Mouse (Mus musculus) lung, adult 2 months (tissue): ENCODE results near the gene Dcaf1. TPM values are rescaled to one million over a fixed set of nuclear protein-coding genes. Genes with fewer than 3 reads are reported as not detected.

Source experiments
- DNase-seq: peaks from one replicate; pipeline ENCODE4 v3.0.0; 2022
- H3K4me1 ChIP-seq: fragments of 200-500 bp; 2 replicates; pipeline ENCODE4 v1.6.1; 2011; ENCODE audit warnings: low read length; ENCODE audit not compliant: control insufficient read depth, insufficient read depth
- H3K4me3 ChIP-seq: fragments of 200-500 bp; replicated peaks from 2 replicates; pipeline ENCODE3; 2011; ENCODE audit warnings: low read depth, mild to moderate bottlenecking, control low read depth, low read length; ENCODE audit errors: extremely low read depth
- CTCF ChIP-seq: fragments of 200-500 bp; IDR thresholded peaks from 2 replicates; pipeline ENCODE4 v1.5.1; 2011; ENCODE audit warnings: mild to moderate bottlenecking, low read length, control low read depth; ENCODE audit not compliant: insufficient read depth
- POLR2A ChIP-seq: fragments of 200-500 bp; IDR thresholded peaks from 2 replicates; pipeline ENCODE4 v1.6.1; 2011; ENCODE audit warnings: low read depth, mild to moderate bottlenecking, control low read depth, low read length, borderline replicate concordance; ENCODE audit errors: extremely low read depth
- WGBS: fragments of 180-500 bp; shearing (Covaris S2); methylation state at CpG from one replicate; pipeline ENCODE4 v1.1.7; 2018; 5-methylcytosine and 5-hydroxymethylcytosine counted together
- polyA plus RNA-seq: library from polyadenylated mRNA; depleted of rRNA; stranded (reverse); fragments of >200 nt; gene quantifications from 2 replicates; pipeline ENCODE4 v1.2.3, GENCODE M21; 2012; rRNA removed

The Dcaf1 gene
- 9.3 and 13.5 TPM in 2 replicates for polyA plus RNA-seq

GRCm38 (mm10) chr9:106821618-106822380 is at the start of gene Dcaf1:
TSS of gene Dcaf1 (plus strand) at chr9:106821874.
- TF ChIP-seq POLR2A (peak; percentile 80; the same call in 1 of the 2 replicates), CTCF (no peak)
- WGBS: 1% methylated on average over 68 of the region's 71 CpGs
- Histone ChIP-seq H3K4me3 (peak within 1 kb of the TSS; percentile 75), H3K4me1 (peaks cover 3% of the 10 kb centered on the region; the same call in 1 of the 2 replicates)
- peak; percentile 81 for DNase-seq

- no peak for TF ChIP-seq POLR2A
- TF ChIP-seq CTCF: no peak
- Histone ChIP-seq H3K4me3 (no peak overlapping the region), H3K4me1 (no peaks in the 10 kb centered on the region; the same call in 1 of the 2 replicates)
- WGBS: 84% methylated on average over 1 of the region's 1 CpGs
- no peak for DNase-seq
Measured at GRCm38 (mm10) chr9:106776116-106776515, 45.6 kb upstream of the Dcaf1 start.

GRCm38 (mm10) chr9:106777423-106777822 is 44.3 kb upstream of the Dcaf1 start:
- DNase-seq: no peak
- H3K4me1 ChIP-seq: no peaks in the 10 kb centered on the region
- TF ChIP-seq CTCF (no peak), POLR2A (no peak)
- H3K4me3 ChIP-seq: no peak overlapping the region
- WGBS: 84% methylated on average over 3 of the region's 3 CpGs

- WGBS: 70% methylated on average over 4 of the region's 4 CpGs
- TF ChIP-seq CTCF (no peak), POLR2A (no peak)
- H3K4me3 ChIP-seq: no peak overlapping the region
Measured at GRCm38 (mm10) chr9:106778319-106778718, 43.4 kb upstream of the Dcaf1 start.

GRCm38 (mm10) chr9:106780086-106780485 is 41.6 kb upstream of the Dcaf1 start:
- WGBS: 89% methylated on average over 3 of the region's 3 CpGs
- no peaks in the 10 kb centered on the region for H3K4me1 ChIP-seq
- DNase-seq: no peak
- TF ChIP-seq POLR2A (no peak), CTCF (no peak)
- H3K4me3 ChIP-seq: no peak overlapping the region

More at GRCm38 (mm10) chr9:106778319-106778718, 43.4 kb upstream of the Dcaf1 start:
- no peaks in the 10 kb centered on the region for H3K4me1 ChIP-seq
- no peak for DNase-seq

GRCm38 (mm10) chr9:106783554-106783953 is 38.1 kb upstream of the Dcaf1 start:
- WGBS: 98% methylated on average over 2 of the region's 2 CpGs
- no peak for TF ChIP-seq POLR2A
- no peak for TF ChIP-seq CTCF
- DNase-seq: no peak
- Histone ChIP-seq H3K4me3 (no peak overlapping the region), H3K4me1 (no peaks in the 10 kb centered on the region)

GRCm38 (mm10) chr9:106785206-106785605 is 36.5 kb upstream of the Dcaf1 start:
- TF ChIP-seq CTCF: no peak
- no peak for TF ChIP-seq POLR2A
- Histone ChIP-seq H3K4me3 (no peak overlapping the region), H3K4me1 (peaks cover 5% of the 10 kb centered on the region; the same call in 1 of the 2 replicates)
- DNase-seq: no peak
- 54% methylated on average over 3 of the region's 3 CpGs for WGBS

GRCm38 (mm10) chr9:106787979-106788811 is 33.5 kb upstream of the Dcaf1 start:
- TF ChIP-seq POLR2A (no peak), CTCF (no peak)
- WGBS: 5% methylated on average over 23 of the region's 23 CpGs
- no peak for DNase-seq

GRCm38 (mm10) chr9:106788812-106789321 is 32.8 kb upstream of the Dcaf1 start, which contains the start of gene Rad54l2:
TSS of gene Rad54l2 (minus strand) at chr9:106789194.
- DNase-seq: peak; percentile 84
- H3K4me3 ChIP-seq: peak within 1 kb of the TSS; percentile 97
- H3K4me1 ChIP-seq: peaks cover 5% of the 10 kb centered on the region; the same call in 1 of the 2 replicates
- no peak for TF ChIP-seq CTCF
- WGBS: under 1% methylated on average over 49 of the region's 49 CpGs

More at GRCm38 (mm10) chr9:106787979-106788811, 33.5 kb upstream of the Dcaf1 start:
- H3K4me3 ChIP-seq: peak overlapping the region; percentile 97
- H3K4me1 ChIP-seq: peaks cover 5% of the 10 kb centered on the region; the same call in 1 of the 2 replicates

- 7% methylated on average over 10 of the region's 10 CpGs for WGBS
- Histone ChIP-seq H3K4me1 (peaks cover 5% of the 10 kb centered on the region; the same call in 1 of the 2 replicates), H3K4me3 (peak overlapping the region; percentile 97)
- DNase-seq: no peak
- TF ChIP-seq CTCF: no peak
Measured at GRCm38 (mm10) chr9:106789363-106789762, 32.3 kb upstream of the Dcaf1 start.
